Mouse (Mus musculus) heart, adult 2 months (tissue): ENCODE results near the gene Plekhm2. TPM values are rescaled to one million over a fixed set of nuclear protein-coding genes. Genes with fewer than 3 reads are reported as not detected.

ENCODE experiments used
- DNase-seq, 2 experiments: peaks; one replicate each; pipeline ENCODE4 v3.0.0; 2021
- H3K27ac ChIP-seq: fragments of 200-600 bp; 2 replicates; pipeline ENCODE4 v1.8.1; 2022
- H3K27me3 ChIP-seq: fragments of 200-500 bp; 2 replicates; pipeline ENCODE4 v1.6.1; 2012; ENCODE audit warnings: mild to moderate bottlenecking, low read length, inconsistent platforms, mixed read lengths; ENCODE audit not compliant: control insufficient read depth, insufficient read depth
- H3K36me3 ChIP-seq: fragments of 200-500 bp; 2 replicates; pipeline ENCODE4 v1.6.1; 2012; ENCODE audit warnings: low read length, inconsistent platforms; ENCODE audit not compliant: control insufficient read depth, insufficient read depth
- H3K4me1 ChIP-seq: fragments of 200-500 bp; 2 replicates; pipeline ENCODE4 v1.6.1; 2011; ENCODE audit warnings: low read length; ENCODE audit not compliant: control insufficient read depth, insufficient read depth
- H3K4me3 ChIP-seq: fragments of 200-600 bp; 2 replicates; pipeline ENCODE4 v1.8.1; 2022
- H3K79me2 ChIP-seq: fragments of 200-500 bp; replicated peaks from 2 replicates; pipeline ENCODE4 v1.6.1; 2012; ENCODE audit warnings: mild to moderate bottlenecking, inconsistent platforms, low read length, moderate library complexity, mixed read lengths; ENCODE audit not compliant: control insufficient read depth, insufficient read depth
- H3K9ac ChIP-seq: fragments of 200-500 bp; 2 replicates; pipeline ENCODE4 v1.6.1; 2012; ENCODE audit warnings: low read depth, mild to moderate bottlenecking, control low read depth, inconsistent platforms, low read length, mixed read lengths
- CTCF ChIP-seq: fragments of 200-600 bp; IDR thresholded peaks from 2 replicates; pipeline ENCODE4 v1.8.1; 2022; ENCODE audit warnings: antibody characterized with exemption, mild to moderate bottlenecking, moderate library complexity
- EP300 ChIP-seq: fragments of 200-500 bp; IDR thresholded peaks from 2 replicates; pipeline ENCODE4 v1.6.1; 2011; ENCODE audit warnings: low read depth, low read length, control low read depth; ENCODE audit not compliant: insufficient read depth
- POLR2A ChIP-seq: fragments of 200-500 bp; IDR thresholded peaks from 2 replicates; pipeline ENCODE4 v1.6.1; 2011; ENCODE audit warnings: mild to moderate bottlenecking, low read depth, low read length, control low read depth; ENCODE audit not compliant: insufficient read depth
- WGBS: fragments of 180-500 bp; shearing (Covaris S2); methylation state at CpG from one replicate; pipeline ENCODE4 v1.1.7; 2018; 5-methylcytosine and 5-hydroxymethylcytosine counted together
- intact Hi-C: fragments of 180-260 bp; cut with DNase I; formaldehyde crosslinking; loops from one replicate; pipeline ENCODE4 v1.15.1; 2025
- polyA plus RNA-seq: library from polyadenylated mRNA; depleted of rRNA; stranded (reverse); fragments of >200 nt; gene quantifications from 2 replicates; pipeline ENCODE4 v1.2.3, GENCODE M21; 2012
- total RNA-seq, 2 experiments: library from RNA; stranded (reverse); gene quantifications; 2 replicates each; pipeline ENCODE4 v1.2.3; 2021

Gene Plekhm2
- total and polyA plus RNA-seq, 3 experiments, result 95.2 to 126 (median 111) TPM

GRCm38 (mm10) chr4:141627502-141627901 lies 37.2 kb downstream of the Plekhm2 start:
- Histone ChIP-seq H3K4me3 (no peak overlapping the region), H3K36me3 (no peaks in the 10 kb centered on the region), H3K79me2 (no peaks in the 10 kb centered on the region), H3K27ac (peak overlapping the region; percentile 52), H3K27me3 (no peaks in the 10 kb centered on the region), H3K9ac (no peak overlapping the region), H3K4me1 (0 out of 2 replicates have a peak, but pooled peaks cover 2% of the 10 kb centered on the region)
- 66% methylated on average over 5 of the region's 5 CpGs for WGBS
- intact Hi-C loops, result no loop called here
- TF ChIP-seq POLR2A (no peak), EP300 (no peak), CTCF (no peak)
- no peak for DNase-seq

DNA sequence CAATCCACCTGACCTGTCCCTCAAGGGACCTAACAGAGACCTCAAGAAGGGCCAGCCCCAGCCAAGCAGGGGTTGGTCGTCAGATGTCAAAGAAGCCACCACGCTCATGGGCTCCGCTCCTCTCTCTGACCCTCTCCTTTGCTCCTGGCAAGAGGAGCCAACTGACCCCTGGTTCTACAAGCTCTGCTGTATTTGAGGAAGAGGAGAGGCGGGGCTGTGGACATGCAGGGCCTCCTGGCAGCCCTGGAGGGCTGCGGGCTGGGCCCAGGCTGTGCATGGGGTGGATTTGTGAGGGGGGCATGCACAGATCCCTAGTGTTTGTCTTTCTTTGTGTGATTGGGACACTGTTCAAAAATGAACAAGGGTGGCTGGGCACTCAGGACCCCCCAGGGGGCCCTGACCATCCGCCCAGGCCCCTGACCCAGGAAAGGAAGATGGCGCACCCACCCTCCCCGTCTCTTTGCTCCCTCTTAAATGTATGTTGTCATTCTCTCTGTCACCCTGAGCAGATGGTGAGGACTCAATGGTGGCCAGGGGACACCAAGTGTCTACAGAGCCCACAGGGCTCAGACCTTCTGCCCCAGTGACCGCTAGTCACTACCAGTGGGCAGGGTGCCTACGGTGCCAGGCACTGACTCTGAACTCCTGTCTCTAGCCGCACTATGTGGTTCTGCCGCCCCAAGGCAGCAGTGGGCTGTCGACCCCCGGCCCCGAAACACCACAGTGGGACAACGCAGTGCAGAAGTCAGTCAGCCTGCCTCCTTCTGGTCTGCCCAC lies 38.7 kb downstream of the Plekhm2 start:
- intact Hi-C loops, result loop anchor here (2.0 kb wide), 1 partner anchor 15 kb away; no protein-coding TSS in a partner anchor
- H3K27me3 ChIP-seq, result no peaks in the 10 kb centered on the region
- no peak overlapping the region for H3K9ac ChIP-seq
- DNase-seq, result no peak
- TF ChIP-seq POLR2A, result no peak
- TF ChIP-seq CTCF, result no peak
- no peak for TF ChIP-seq EP300
- WGBS, result 89% methylated on average over 16 of the region's 16 CpGs
- no peaks in the 10 kb centered on the region for H3K36me3 ChIP-seq
- H3K79me2 ChIP-seq, result no peaks in the 10 kb centered on the region
- H3K4me1 ChIP-seq, result 0 out of 2 replicates have a peak, but pooled peaks cover 2% of the 10 kb centered on the region
- peak overlapping the region; percentile 1; the same call in 1 of the 2 replicates for H3K27ac ChIP-seq
- H3K4me3 ChIP-seq, result no peak overlapping the region

GRCm38 (mm10) chr4:141624983-141625773 lies 39.5 kb downstream of the Plekhm2 start:
- no peak overlapping the region for H3K4me3 ChIP-seq
- peak; percentile 48 to 58 for DNase-seq
- intact Hi-C loops, result loop anchor here (2.0 kb wide), 1 partner anchor 16 kb away; no protein-coding TSS in a partner anchor
- 0 out of 2 replicates have a peak, but pooled peaks cover 2% of the 10 kb centered on the region for H3K4me1 ChIP-seq
- no peak overlapping the region for H3K9ac ChIP-seq
- WGBS, result 73% methylated on average over 19 of the region's 19 CpGs
- no peaks in the 10 kb centered on the region for H3K36me3 ChIP-seq
- H3K27ac ChIP-seq, result peak overlapping the region; percentile 93; the same call in 1 of the 2 replicates
- no peaks in the 10 kb centered on the region for H3K79me2 ChIP-seq
- H3K27me3 ChIP-seq, result no peaks in the 10 kb centered on the region
- 0 out of 2 replicates have a peak, but pooled peaks have one; percentile 8 for TF ChIP-seq POLR2A
- peak; percentile 73 for TF ChIP-seq CTCF
- TF ChIP-seq EP300, result 0 out of 2 replicates have a peak, but pooled peaks have one; percentile 59

- Histone ChIP-seq H3K4me3 (no peak overlapping the region), H3K9ac (no peak overlapping the region), H3K36me3 (no peaks in the 10 kb centered on the region), H3K27ac (peak overlapping the region; percentile 93), H3K27me3 (no peaks in the 10 kb centered on the region), H3K4me1 (0 out of 2 replicates have a peak, but pooled peaks cover 2% of the 10 kb centered on the region), H3K79me2 (no peaks in the 10 kb centered on the region)
- 48% methylated on average over 8 of the region's 8 CpGs for WGBS
- intact Hi-C loops, result loop anchor here (2.0 kb wide), 1 partner anchor 17 kb away; no protein-coding TSS in a partner anchor
- peak in 1 of 2 experiments; percentile 24 for DNase-seq
- TF ChIP-seq EP300 (no peak), CTCF (no peak), POLR2A (no peak)
Observed at GRCm38 (mm10) chr4:141624134-141624533, 40.6 kb downstream of the Plekhm2 start.

- TF ChIP-seq EP300, result peak; percentile 96
- TF ChIP-seq CTCF, result peak; percentile 14; the same call in 1 of the 2 replicates
- peak; percentile 94 for TF ChIP-seq POLR2A
- no peaks in the 10 kb centered on the region for H3K79me2 ChIP-seq
- peak; percentile 73 to 88 for DNase-seq
- 0% methylated on average over 1 of the region's 1 CpGs for WGBS
- H3K9ac ChIP-seq, result peak within 1 kb of the TSS; percentile 65
- peaks cover 3% of the 10 kb centered on the region for H3K4me1 ChIP-seq
- H3K27me3 ChIP-seq, result no peaks in the 10 kb centered on the region
- H3K36me3 ChIP-seq, result no peaks in the 10 kb centered on the region
- intact Hi-C loops, result loop anchor here (2.0 kb wide), 1 partner anchor 17 kb away; no protein-coding TSS in a partner anchor
- H3K27ac ChIP-seq, result peak within 1 kb of the TSS; percentile 93
- H3K4me3 ChIP-seq, result peak within 1 kb of the TSS; percentile 55
Observed at GRCm38 (mm10) chr4:141623666-141624065, 41.0 kb downstream of the Plekhm2 start, which contains the start of gene Slc25a34. Gene Slc25a34, minus strand, starts transcription at chr4:141623821.
